In genomic region chr10:73564216-73564615, GRCm38 (mm10) we compare ENCODE assay signal across 9 mouse cellular contexts.
DNase-seq lines count a peak whose midpoint lies in the region; ATAC-seq lines count a peak whose summit lies in the region.
"Had no signal": no experiment of that assay in that cellular context is flagged by ENCODE, and none has a peak within 500 bp of the region (broad histone marks: within the 10 kb centered on the region; RNA-seq: fewer than 3 reads in every experiment).

No protein-coding gene starts in this region.

- no peak for ATAC-seq in forebrain, embryonic 12.5 days (ENCODE audit: low FRiP score)
- no peak for ATAC-seq in forebrain, embryonic 15.5 days (replicated peaks)

- DNase-seq in kidney, adult 9 months = peak; percentile 6
- no peak for DNase-seq in kidney, adult 18-20 months
- DNase-seq in adrenal gland, adult 2 months = peak; percentile 30
- DNase-seq in embryo, embryonic 11.5 days (ENCODE audit: low read depth, low spot score) = peak; percentile 11
- peak; percentile 31 for DNase-seq in limb, embryonic 10.5 days (ENCODE audit: low spot score)
- DNase-seq in urinary bladder, postnatal 14 days (ENCODE audit: low spot score) = no peak

- H3K9me3 ChIP-seq in limb, embryonic 10.5 days (replicated peaks) = no peaks in the 10 kb centered on the region
- no peaks in the 10 kb centered on the region for H3K9me3 ChIP-seq in forebrain, embryonic 12.5 days
- H3K9me3 ChIP-seq in forebrain, embryonic 15.5 days = no peaks in the 10 kb centered on the region

- 71% methylated on average over 7 of the region's 7 CpGs for WGBS in limb, embryonic 10.5 days
- WGBS in forebrain, embryonic 12.5 days = 71% methylated on average over 7 of the region's 7 CpGs
- WGBS in forebrain, embryonic 15.5 days = 70% methylated on average over 7 of the region's 7 CpGs

- no peak overlapping the region for H3K9ac ChIP-seq in forebrain, embryonic 12.5 days
- no peak overlapping the region for H3K9ac ChIP-seq in forebrain, embryonic 15.5 days (replicated peaks)

- H3K4me2 ChIP-seq in forebrain, embryonic 12.5 days = no peak overlapping the region
- no peak overlapping the region for H3K4me2 ChIP-seq in forebrain, embryonic 15.5 days (replicated peaks)

- H3K27ac ChIP-seq in limb, embryonic 10.5 days = no peak overlapping the region
- no peak overlapping the region for H3K27ac ChIP-seq in forebrain, embryonic 12.5 days
- H3K27ac ChIP-seq in forebrain, embryonic 15.5 days (replicated peaks) = no peak overlapping the region
- H3K27ac ChIP-seq: macrophage had no signal

- H3K27me3 ChIP-seq in limb, embryonic 10.5 days (ENCODE audit: low read depth, poor library complexity, severe bottlenecking) = no peaks in the 10 kb centered on the region
- no peaks in the 10 kb centered on the region for H3K27me3 ChIP-seq in forebrain, embryonic 12.5 days
- H3K27me3 ChIP-seq in forebrain, embryonic 15.5 days = no peaks in the 10 kb centered on the region

- no peaks in the 10 kb centered on the region for H3K36me3 ChIP-seq in limb, embryonic 10.5 days
- no peaks in the 10 kb centered on the region for H3K36me3 ChIP-seq in forebrain, embryonic 12.5 days (replicated peaks)
- H3K36me3 ChIP-seq in forebrain, embryonic 15.5 days = no peaks in the 10 kb centered on the region

- no peak overlapping the region for H3K4me3 ChIP-seq in limb, embryonic 10.5 days
- no peak overlapping the region for H3K4me3 ChIP-seq in forebrain, embryonic 12.5 days (replicated peaks)
- no peak overlapping the region for H3K4me3 ChIP-seq in forebrain, embryonic 15.5 days

- no peaks in the 10 kb centered on the region for H3K4me1 ChIP-seq in limb, embryonic 10.5 days
- no peaks in the 10 kb centered on the region for H3K4me1 ChIP-seq in forebrain, embryonic 12.5 days
- no peaks in the 10 kb centered on the region for H3K4me1 ChIP-seq in forebrain, embryonic 15.5 days

Comparison
In these comparisons a context has a peak if more than half of its experiments do, and no peak if none do; other contexts are left out.
1. DNase-seq: peak in kidney, adult 9 months (single experiment), adrenal gland, adult 2 months (single experiment), embryo, embryonic 11.5 days (single experiment) and limb, embryonic 10.5 days (single experiment); none in kidney, adult 18-20 months (single experiment) and urinary bladder, postnatal 14 days (single experiment).